Mouse (Mus musculus) layer of hippocampus, postnatal 25 days (tissue): ENCODE measurements around the gene Cfap65. TPM values are rescaled to one million over a fixed set of nuclear protein-coding genes. Genes with fewer than 3 reads are reported as not detected.

Experiments
- DNase-seq, 2 experiments: peaks; one replicate each; pipeline ENCODE4 v3.0.0; 2022; ENCODE audit warnings: mixed read lengths in 2 of 2, low spot score in 1 of 2; ENCODE audit errors: extremely low spot score in 1 of 2
- total RNA-seq, 2 experiments: library from RNA; stranded (reverse); gene quantifications; 2 replicates each; pipeline ENCODE4 v1.2.3; 2021

Gene Cfap65
- 1 to 10 TPM; 1.2 to 2.3 TPM for total RNA-seq

GRCm38 (mm10) chr1:74935402-74935801 lies at the start of gene Cfap65:
Gene Cfap65 (minus strand): TSS chr1:74935599.
- peak in 1 of 2 experiments; percentile 70 for DNase-seq

- DNase-seq = no peak
Measured at GRCm38 (mm10) chr1:74977001-74977400, 41.6 kb upstream of the Cfap65 start.

GRCm38 (mm10) chr1:74975936-74976335 lies 40.5 kb upstream of the Cfap65 start:
- no peak for DNase-seq

- no peak for DNase-seq
Measured at GRCm38 (mm10) chr1:74973590-74973989, 38.2 kb upstream of the Cfap65 start.

GRCm38 (mm10) chr1:74971353-74972050 lies 36.1 kb upstream of the Cfap65 start:
- DNase-seq = no peak

GRCm38 (mm10) chr1:74967962-74968580 lies 32.7 kb upstream of the Cfap65 start:
- no peak for DNase-seq

GRCm38 (mm10) chr1:74964494-74965215 lies 29.3 kb upstream of the Cfap65 start:
- DNase-seq = peak; percentile 33 to 79

- DNase-seq = no peak
Measured at GRCm38 (mm10) chr1:74962853-74963227, 27.4 kb upstream of the Cfap65 start.

- no peak for DNase-seq
Measured at GRCm38 (mm10) chr1:74962126-74962852, 26.9 kb upstream of the Cfap65 start.

GRCm38 (mm10) chr1:74961722-74962121 lies 26.3 kb upstream of the Cfap65 start:
- DNase-seq = no peak

- no peak for DNase-seq
Measured at GRCm38 (mm10) chr1:74960059-74960458, 24.7 kb upstream of the Cfap65 start.

GRCm38 (mm10) chr1:74951556-74952210 lies 16.3 kb upstream of the Cfap65 start, which contains the start of gene Ihh:
Gene Ihh (minus strand): TSS chr1:74951672.
- no peak for DNase-seq

GRCm38 (mm10) chr1:74950576-74951490 lies 15.4 kb upstream of the Cfap65 start:
- DNase-seq = no peak

- no peak for DNase-seq
Measured at GRCm38 (mm10) chr1:74950066-74950465, 14.7 kb upstream of the Cfap65 start.

GRCm38 (mm10) chr1:74949666-74950050 lies 14.3 kb upstream of the Cfap65 start:
- no peak for DNase-seq

- DNase-seq = peak; percentile 51 to 67
Measured at GRCm38 (mm10) chr1:74948784-74949665, 13.6 kb upstream of the Cfap65 start.

- DNase-seq = no peak
Measured at GRCm38 (mm10) chr1:74947986-74948670, 12.7 kb upstream of the Cfap65 start.
